Mouse (Mus musculus): ENCODE measurements at regions not wholly inside any gene's neighbourhood (a gene's known extent, or its start where the extent isn't known, plus 50 kb on each side); places are given as distances from the start of the nearest gene placed in this dataset.

- no peak for DNase-seq (ENCODE audit: low spot score in 2 of 2)
Measured at GRCm38 (mm10) chr5:73797980-73798379, 146.8 kb downstream of the Spata18 start.

GRCm38 (mm10) chr5:73803431-73803830, 152.3 kb downstream of the Spata18 start:
- DNase-seq (ENCODE audit: low spot score in 2 of 2), result no peak

- DNase-seq (ENCODE audit: low spot score in 2 of 2), result no peak
Measured at GRCm38 (mm10) chr5:73804556-73805230, 153.5 kb downstream of the Spata18 start.

- no peak for DNase-seq (ENCODE audit: low spot score in 2 of 2)
Measured at GRCm38 (mm10) chr5:73810660-73811059, 159.5 kb downstream of the Spata18 start.

GRCm38 (mm10) chr5:73811094-73811521, 159.9 kb downstream of the Spata18 start:
- no peak for DNase-seq (ENCODE audit: low spot score in 2 of 2)

GRCm38 (mm10) chr5:73815752-73816151, 164.6 kb downstream of the Spata18 start:
- no peak for DNase-seq (ENCODE audit: low spot score in 2 of 2)

- no peak for DNase-seq (ENCODE audit: low spot score in 2 of 2)
Measured at GRCm38 (mm10) chr5:73817180-73817579, 166.0 kb downstream of the Spata18 start.

- no peak for DNase-seq (ENCODE audit: low spot score in 2 of 2)
Measured at GRCm38 (mm10) chr5:73821956-73822545, 170.9 kb downstream of the Spata18 start.

- DNase-seq (ENCODE audit: low spot score in 2 of 2), result no peak
Measured at GRCm38 (mm10) chr5:73823421-73823820, 172.2 kb downstream of the Spata18 start.

- DNase-seq (ENCODE audit: low spot score in 2 of 2), result no peak
Measured at GRCm38 (mm10) chr5:73826941-73827340, 175.8 kb downstream of the Spata18 start.

- no peak for DNase-seq (ENCODE audit: low spot score in 2 of 2)
Measured at GRCm38 (mm10) chr5:73833721-73834120, 182.5 kb downstream of the Spata18 start.

- DNase-seq (ENCODE audit: low spot score in 2 of 2), result no peak
Measured at GRCm38 (mm10) chr5:73843776-73844175, 192.6 kb downstream of the Spata18 start.

GRCm38 (mm10) chr5:73846096-73846782, 195.1 kb downstream of the Spata18 start:
- no peak for DNase-seq (ENCODE audit: low spot score in 2 of 2)

- no peak for DNase-seq (ENCODE audit: low spot score in 2 of 2)
Measured at GRCm38 (mm10) chr5:73846783-73847151, 195.6 kb downstream of the Spata18 start.

- no peak for DNase-seq (ENCODE audit: low spot score in 2 of 2)
Measured at GRCm38 (mm10) chr5:73851501-73851900, 200.3 kb downstream of the Spata18 start.

GRCm38 (mm10) chr5:73854025-73854773, 203.0 kb downstream of the Spata18 start:
- peak; percentile 86 to 90 for DNase-seq (ENCODE audit: low spot score in 2 of 2)

- DNase-seq (ENCODE audit: low spot score in 2 of 2), result no peak
Measured at GRCm38 (mm10) chr5:73854774-73855371, 203.7 kb downstream of the Spata18 start.

- DNase-seq (ENCODE audit: low spot score in 2 of 2), result no peak
Measured at GRCm38 (mm10) chr5:73859320-73859719, 208.1 kb downstream of the Spata18 start.

- peak; percentile 42 to 61 for DNase-seq (ENCODE audit: low spot score in 2 of 2)
Measured at GRCm38 (mm10) chr5:73864138-73864761, 204.0 kb downstream of the Usp46 start.

GRCm38 (mm10) chr5:73872641-73873421, 195.4 kb downstream of the Usp46 start:
- DNase-seq (ENCODE audit: low spot score in 2 of 2), result peak in 1 of 2 experiments; percentile 29

- DNase-seq (ENCODE audit: low spot score in 2 of 2), result no peak
Measured at GRCm38 (mm10) chr5:73874770-73875169, 193.5 kb downstream of the Usp46 start.
